Mouse (Mus musculus) midbrain, embryonic 14.5 days (tissue): ENCODE data around the gene Cdhr3. TPM values are rescaled to one million over a fixed set of nuclear protein-coding genes. Genes with fewer than 3 reads are reported as not detected.

Experiments
- ATAC-seq: fragments of 200-750 bp; cut with Nextera tagmentation; 2 replicates; pipeline ENCODE4 v1.8.0; 2017; ENCODE audit warnings: moderate number of reproducible peaks, moderate library complexity; ENCODE audit not compliant: low FRiP score, low TSS enrichment
- DNase-seq: peaks from one replicate; pipeline ENCODE4 v3.0.0-alpha.2; 2015
- H3K27ac ChIP-seq: fragments of 300-500 bp; sonication (generic); replicated peaks from 2 replicates; pipeline ENCODE4 v1.5.1; 2014; ENCODE audit warnings: mild to moderate bottlenecking, low read depth, low read length, moderate library complexity
- H3K27me3 ChIP-seq: fragments of 300-500 bp; sonication (generic); 2 replicates; pipeline ENCODE4 v1.6.1; 2014; ENCODE audit warnings: low read length, control low read depth, mixed read lengths; ENCODE audit not compliant: control insufficient read depth, insufficient read depth
- H3K36me3 ChIP-seq: fragments of 300-500 bp; sonication (generic); 2 replicates; pipeline ENCODE4 v1.6.1; 2014; ENCODE audit warnings: low read length, control low read depth; ENCODE audit not compliant: control insufficient read depth, insufficient read depth
- H3K4me1 ChIP-seq: fragments of 300-500 bp; sonication (generic); 2 replicates; pipeline ENCODE4 v1.6.1; 2014; ENCODE audit warnings: mild to moderate bottlenecking, antibody characterized with exemption, low read length, control low read depth; ENCODE audit not compliant: control insufficient read depth, insufficient read depth
- H3K4me2 ChIP-seq: fragments of 300-500 bp; sonication (generic); 2 replicates; pipeline ENCODE4 v1.6.1; 2014; ENCODE audit warnings: mild to moderate bottlenecking, low read length, moderate library complexity
- H3K4me3 ChIP-seq: fragments of 300-500 bp; sonication (generic); replicated peaks from 2 replicates; pipeline ENCODE4 v1.5.1; 2014; ENCODE audit warnings: low read depth, low read length
- H3K9ac ChIP-seq: fragments of 300-500 bp; sonication (generic); replicated peaks from 2 replicates; pipeline ENCODE4 v1.6.1; 2014; ENCODE audit warnings: mild to moderate bottlenecking, low read length, moderate library complexity
- H3K9me3 ChIP-seq: fragments of 300-500 bp; sonication (generic); 2 replicates; pipeline ENCODE4 v1.6.1; 2016; ENCODE audit warnings: low read length, control low read depth, mixed read lengths; ENCODE audit not compliant: control insufficient read depth
- WGBS: fragments of 180-500 bp; shearing (Covaris S2); extraction: QIAGEN DNeasy Blood & Tissue Kit; methylation state at CpG from one replicate; pipeline ENCODE4 v1.1.7; 2014; 5-methylcytosine and 5-hydroxymethylcytosine counted together
- polyA plus RNA-seq: library from polyadenylated mRNA; unstranded; fragments of >200 nt; fragmentation: Nextera tagmentation; extraction: Ambion mirVana; gene quantifications from 2 replicates; pipeline ENCODE4 v1.2.1, GENCODE M21; 2014

The Cdhr3 gene
- polyA plus RNA-seq, 1 experiment from 2014 or later, result 0.08 TPM

- no peak for DNase-seq
- H3K36me3 ChIP-seq, result no peaks in the 10 kb centered on the region
- no peaks in the 10 kb centered on the region for H3K27me3 ChIP-seq
- no peak overlapping the region for H3K9ac ChIP-seq
- H3K9me3 ChIP-seq, result no peaks in the 10 kb centered on the region
- ATAC-seq, result no peak
- peaks cover 16% of the 10 kb centered on the region for H3K4me1 ChIP-seq
- no peak overlapping the region for H3K4me2 ChIP-seq
- 71% methylated on average over 13 of the region's 13 CpGs for WGBS
- H3K4me3 ChIP-seq, result no peak overlapping the region
- H3K27ac ChIP-seq, result no peak overlapping the region
Measured at GRCm38 (mm10) chr12:33053746-33054145, 38.9 kb downstream of the Cdhr3 start.

GRCm38 (mm10) chr12:33053311-33053710, 39.4 kb downstream of the Cdhr3 start:
- no peak overlapping the region for H3K4me2 ChIP-seq
- no peak overlapping the region for H3K27ac ChIP-seq
- no peaks in the 10 kb centered on the region for H3K27me3 ChIP-seq
- no peak overlapping the region for H3K9ac ChIP-seq
- 86% methylated on average over 9 of the region's 9 CpGs for whole genome bisulfite sequencing
- H3K36me3 ChIP-seq, result no peaks in the 10 kb centered on the region
- no peaks in the 10 kb centered on the region for H3K9me3 ChIP-seq
- no peak for DNase-seq
- H3K4me1 ChIP-seq, result peaks cover 15% of the 10 kb centered on the region
- H3K4me3 ChIP-seq, result no peak overlapping the region
- no peak for ATAC-seq

- 93% methylated on average over 3 of the region's 3 CpGs for WGBS
- Histone ChIP-seq H3K4me2 (no peak overlapping the region), H3K4me3 (no peak overlapping the region), H3K9ac (no peak overlapping the region), H3K27ac (no peak overlapping the region), H3K27me3 (no peaks in the 10 kb centered on the region), H3K4me1 (peaks cover 13% of the 10 kb centered on the region), H3K36me3 (no peaks in the 10 kb centered on the region), H3K9me3 (no peaks in the 10 kb centered on the region)
- DNase-seq, result no peak
- ATAC-seq, result no peak
Measured at GRCm38 (mm10) chr12:33048391-33048790, 44.3 kb downstream of the Cdhr3 start.

GRCm38 (mm10) chr12:33046434-33046833, 46.2 kb downstream of the Cdhr3 start:
- peaks cover 13% of the 10 kb centered on the region for H3K4me1 ChIP-seq
- no peaks in the 10 kb centered on the region for H3K36me3 ChIP-seq
- H3K4me2 ChIP-seq, result peak overlapping the region; percentile 20; the same call in 1 of the 2 replicates
- no peaks in the 10 kb centered on the region for H3K27me3 ChIP-seq
- H3K4me3 ChIP-seq, result no peak overlapping the region
- DNase-seq, result no peak
- no peak for ATAC-seq
- H3K9me3 ChIP-seq, result no peaks in the 10 kb centered on the region
- peak overlapping the region; percentile 43; the same call in 1 of the 2 replicates for H3K27ac ChIP-seq
- WGBS, result 75% methylated on average over 7 of the region's 7 CpGs
- H3K9ac ChIP-seq, result no peak overlapping the region

- Histone ChIP-seq H3K36me3 (no peaks in the 10 kb centered on the region), H3K4me1 (peaks cover 13% of the 10 kb centered on the region), H3K4me3 (no peak overlapping the region), H3K27me3 (no peaks in the 10 kb centered on the region), H3K4me2 (peak overlapping the region; percentile 20), H3K9me3 (no peaks in the 10 kb centered on the region), H3K27ac (peak overlapping the region; percentile 43), H3K9ac (no peak overlapping the region)
- WGBS, result 40% methylated on average over 16 of the region's 16 CpGs
- peak; percentile 62; the same call in 1 of the 2 replicates for ATAC-seq
- DNase-seq, result peak; percentile 74
Measured at GRCm38 (mm10) chr12:33045533-33046361, 46.9 kb downstream of the Cdhr3 start.

GRCm38 (mm10) chr12:33041476-33041875, 51.2 kb downstream of the Cdhr3 start:
- no peak for DNase-seq
- H3K9me3 ChIP-seq, result no peaks in the 10 kb centered on the region
- no peaks in the 10 kb centered on the region; the same call in 1 of the 2 replicates for H3K27me3 ChIP-seq
- no peak overlapping the region for H3K4me2 ChIP-seq
- peaks cover 12% of the 10 kb centered on the region for H3K4me1 ChIP-seq
- no peak overlapping the region for H3K4me3 ChIP-seq
- no peak for ATAC-seq
- WGBS, result 88% methylated on average over 7 of the region's 7 CpGs
- H3K9ac ChIP-seq, result no peak overlapping the region
- H3K27ac ChIP-seq, result no peak overlapping the region
- H3K36me3 ChIP-seq, result no peaks in the 10 kb centered on the region

DNA sequence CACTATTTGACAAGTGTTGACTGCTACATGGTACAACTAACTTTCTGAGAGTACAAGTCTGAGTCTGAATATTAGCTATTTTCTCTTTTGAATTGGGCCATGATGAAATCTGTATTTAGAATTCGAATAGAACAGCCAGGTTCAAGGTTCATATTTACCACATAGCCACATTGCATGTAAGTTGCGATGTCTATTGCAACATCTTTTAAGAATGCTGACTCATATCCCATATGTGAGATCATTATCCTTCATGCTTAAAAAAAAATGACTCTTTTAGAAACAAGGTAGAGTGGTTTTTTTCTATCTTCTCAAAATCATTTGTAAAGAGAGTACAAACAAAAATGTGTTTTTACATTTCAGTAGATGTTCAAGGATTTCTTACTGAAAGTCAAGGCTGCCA, 51.9 kb downstream of the Cdhr3 start:
- Histone ChIP-seq H3K27me3 (no peaks in the 10 kb centered on the region; the same call in 1 of the 2 replicates), H3K4me2 (no peak overlapping the region), H3K27ac (no peak overlapping the region), H3K9me3 (no peaks in the 10 kb centered on the region), H3K4me3 (no peak overlapping the region), H3K36me3 (no peaks in the 10 kb centered on the region), H3K4me1 (peaks cover 11% of the 10 kb centered on the region), H3K9ac (no peak overlapping the region)
- WGBS, result 94% methylated on average over 2 of the region's 2 CpGs
- DNase-seq (no peak), ATAC-seq (no peak)

- Histone ChIP-seq H3K4me2 (no peak overlapping the region), H3K9ac (no peak overlapping the region), H3K4me3 (no peak overlapping the region), H3K4me1 (peaks cover 21% of the 10 kb centered on the region), H3K27me3 (no peaks in the 10 kb centered on the region; the same call in 1 of the 2 replicates), H3K9me3 (no peaks in the 10 kb centered on the region), H3K27ac (no peak overlapping the region), H3K36me3 (no peaks in the 10 kb centered on the region)
- no peak for ATAC-seq
- DNase-seq, result no peak
Measured at GRCm38 (mm10) chr12:33038676-33039075, 54.0 kb downstream of the Cdhr3 start.
